ENCODE assay signal across 8 mouse cellular contexts in the genomic region with DNA sequence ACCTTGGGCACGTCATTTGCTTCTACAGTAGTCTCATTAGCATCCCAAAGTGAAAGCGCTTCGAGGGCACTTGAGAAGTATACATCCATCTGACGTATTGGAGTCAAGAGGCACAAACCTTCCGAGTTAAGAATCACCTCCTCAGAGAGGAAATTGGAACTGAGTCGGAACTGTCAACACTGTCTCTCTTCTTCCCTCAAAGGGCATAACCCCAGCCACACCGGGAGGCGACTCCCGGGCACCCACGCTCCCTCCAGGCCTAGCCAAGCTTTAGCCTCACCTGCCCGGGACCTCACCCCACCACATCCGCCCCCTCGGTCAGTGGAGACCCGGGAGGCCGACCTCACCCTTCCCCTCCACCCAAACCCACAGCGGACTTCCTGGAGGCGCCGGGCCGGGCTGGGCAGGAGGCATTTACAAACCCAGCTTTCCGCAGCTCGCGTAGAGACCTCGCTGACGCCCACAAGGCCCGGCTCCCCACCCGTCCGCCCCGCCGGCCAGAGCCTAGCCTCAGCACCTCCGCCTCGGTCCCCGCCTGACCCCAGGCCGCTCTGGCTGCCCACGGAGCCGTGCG. TPM values are rescaled to one million over a fixed set of nuclear protein-coding genes. Genes with fewer than 3 reads are reported as not detected.
DNase-seq lines count a peak whose midpoint lies in the region; ATAC-seq and TF ChIP-seq lines count a peak whose summit lies in the region.

No protein-coding gene starts in this region.

- in situ Hi-C loops in ES-E14 (cut with MboI; ENCODE audit: low sequenced_read_pairs in 2 of 2, unreplicated experiment in 2 of 2) = no loop called here

- H3K9me3 ChIP-seq in kidney, embryonic 16.5 days (ENCODE audit: low read length) = no peaks in the 10 kb centered on the region
- H3K9me3 ChIP-seq in ES-E14 (ENCODE audit: control insufficient read depth, insufficient read depth, low read depth, low read length) = no peaks in the 10 kb centered on the region
- H3K9me3 ChIP-seq in embryonic facial prominence, embryonic 14.5 days (ENCODE audit: control insufficient read depth, low read length) = no peaks in the 10 kb centered on the region
- H3K9me3 ChIP-seq in midbrain, embryonic 12.5 days = no peaks in the 10 kb centered on the region

- peak; percentile 10 for ATAC-seq in kidney, embryonic 16.5 days (ENCODE audit: low FRiP score, low TSS enrichment)
- peak; percentile 10; the same call in 1 of the 2 replicates for ATAC-seq in embryonic facial prominence, embryonic 14.5 days (ENCODE audit: low read depth)
- ATAC-seq in inflammation-experienced regulatory T-cells, adult 6 months = peak; percentile 14
- peak; percentile 60 for ATAC-seq in midbrain, embryonic 12.5 days (ENCODE audit: low FRiP score, low read depth)

- H3K9ac ChIP-seq in kidney, embryonic 16.5 days (replicated peaks; ENCODE audit: low read length) = peak overlapping the region; percentile 91
- H3K9ac ChIP-seq in ES-E14 (ENCODE audit: insufficient read depth, low read depth, low read length, poor library complexity, severe bottlenecking) = peak overlapping the region; percentile 95
- peak overlapping the region; percentile 89 for H3K9ac ChIP-seq in embryonic facial prominence, embryonic 14.5 days (ENCODE audit: low read depth, low read length)
- H3K9ac ChIP-seq in midbrain, embryonic 12.5 days (replicated peaks) = peak overlapping the region; percentile 93

- H3K27me3 ChIP-seq in kidney, embryonic 16.5 days (ENCODE audit: insufficient read depth, low read length) = no peaks in the 10 kb centered on the region
- no peaks in the 10 kb centered on the region for H3K27me3 ChIP-seq in embryonic facial prominence, embryonic 14.5 days (replicated peaks; ENCODE audit: control insufficient read depth, insufficient read depth, low read length)
- no peaks in the 10 kb centered on the region for H3K27me3 ChIP-seq in midbrain, embryonic 12.5 days

- DNase-seq in kidney, adult 11 months = no peak
- peak; percentile 19 for DNase-seq in ES-E14 (ENCODE audit: low read depth, low spot score)
- peak; percentile 9 for DNase-seq in embryonic facial prominence, embryonic 14.5 days (ENCODE audit: low spot score)
- DNase-seq in cerebellum, adult 8-10 months = no peak
- DNase-seq in ovary, postnatal 36 days (ENCODE audit: low spot score) = no peak

- H3K36me3 ChIP-seq in kidney, embryonic 16.5 days (ENCODE audit: insufficient read depth, low read length) = no peaks in the 10 kb centered on the region
- H3K36me3 ChIP-seq in ES-E14 (ENCODE audit: control insufficient read depth, insufficient read depth, low read length, poor library complexity, severe bottlenecking) = no peaks in the 10 kb centered on the region
- H3K36me3 ChIP-seq in embryonic facial prominence, embryonic 14.5 days (ENCODE audit: control insufficient read depth, insufficient read depth, low read length) = no peaks in the 10 kb centered on the region
- H3K36me3 ChIP-seq in midbrain, embryonic 12.5 days = no peaks in the 10 kb centered on the region

- peak overlapping the region; percentile 86 for H3K27ac ChIP-seq in kidney, embryonic 16.5 days (ENCODE audit: low read length)
- peak overlapping the region; percentile 90 for H3K27ac ChIP-seq in ES-E14 (ENCODE audit: insufficient read depth, low read depth, low read length, poor library complexity, severe bottlenecking)
- H3K27ac ChIP-seq in embryonic facial prominence, embryonic 14.5 days (replicated peaks; ENCODE audit: low read depth, low read length) = peak overlapping the region; percentile 79
- H3K27ac ChIP-seq in midbrain, embryonic 12.5 days (replicated peaks) = peak overlapping the region; percentile 73

- peaks cover 5% of the 10 kb centered on the region for H3K4me1 ChIP-seq in kidney, embryonic 16.5 days (ENCODE audit: insufficient read depth, low read length)
- peaks cover 0 to 2% of the 10 kb centered on the region in 2 experiments; a peak in 1 of 4 replicates for H3K4me1 ChIP-seq in ES-E14 (ENCODE audit: control insufficient read depth in 2 of 2, insufficient read depth in 2 of 2, low read length in 2 of 2, poor library complexity in 1 of 2)
- peaks cover 10% of the 10 kb centered on the region; the same call in 1 of the 2 replicates for H3K4me1 ChIP-seq in embryonic facial prominence, embryonic 14.5 days (ENCODE audit: control insufficient read depth, insufficient read depth, low read length)
- peaks cover 7% of the 10 kb centered on the region for H3K4me1 ChIP-seq in midbrain, embryonic 12.5 days

- peak overlapping the region; percentile 95 for H3K4me3 ChIP-seq in kidney, embryonic 16.5 days (ENCODE audit: low read length)
- peak overlapping the region; percentile 93 to 98 for H3K4me3 ChIP-seq in ES-E14 (ENCODE audit: insufficient read depth in 1 of 2, low read depth in 1 of 2, low read length in 2 of 2, poor library complexity in 1 of 2, severe bottlenecking in 1 of 2)
- peak overlapping the region; percentile 79 for H3K4me3 ChIP-seq in embryonic facial prominence, embryonic 14.5 days (ENCODE audit: low read depth, low read length)
- H3K4me3 ChIP-seq in midbrain, embryonic 12.5 days = peak overlapping the region; percentile 96

- WGBS in kidney, embryonic 16.5 days = under 1% methylated on average over 36 of the region's 36 CpGs
- WGBS in embryonic facial prominence, embryonic 14.5 days = under 1% methylated on average over 19 of the region's 36 CpGs
- under 1% methylated on average over 36 of the region's 36 CpGs for WGBS in midbrain, embryonic 12.5 days

- peak overlapping the region; percentile 91 for H3K4me2 ChIP-seq in kidney, embryonic 16.5 days (replicated peaks; ENCODE audit: low read depth, low read length)
- peak overlapping the region; percentile 56 for H3K4me2 ChIP-seq in embryonic facial prominence, embryonic 14.5 days (ENCODE audit: low read depth, low read length)
- H3K4me2 ChIP-seq in midbrain, embryonic 12.5 days (replicated peaks) = peak overlapping the region; percentile 65

TF ChIP-seq in ES-E14, 5 proteins besides CTCF, POLR2A, EP300 and RAD21:
- no peak for TF ChIP-seq ZC3H11A (IDR thresholded peaks at IDR 0.05; ENCODE audit: borderline replicate concordance, low read depth, low read length)
- no peak for TF ChIP-seq HCFC1 (IDR thresholded peaks at IDR 0.05; ENCODE audit: borderline replicate concordance, insufficient read depth, low read length)
- TF ChIP-seq CHD2 (IDR thresholded peaks at IDR 0.05; ENCODE audit: low read depth, low read length) = no peak
- no peak for TF ChIP-seq MAFK (IDR thresholded peaks at IDR 0.05; ENCODE audit: insufficient read depth, low read depth, low read length)
- no peak for TF ChIP-seq ZNF384 (IDR thresholded peaks at IDR 0.05; ENCODE audit: low read depth, low read length)

RNA-seq across cellular contexts. Expression of a gene that starts 0.4 kb away (rescaled TPM):
- polyA plus RNA-seq in kidney, embryonic 16.5 days (2015; fragmentation: Nextera tagmentation; extraction: Ambion mirVana) = 71.9 and 80.3 TPM in 2 replicates
- 34.1 and 51.0 TPM in 2 replicates for total RNA-seq in ES-E14 (2012; rRNA removed)
- polyA plus RNA-seq in embryonic facial prominence, embryonic 14.5 days (2014; fragmentation: Nextera tagmentation; extraction: Ambion mirVana) = 95.0 and 96.5 TPM in 2 replicates
- polyA plus RNA-seq in inflammation-experienced regulatory T-cells, adult 6 months (2017; shearing (Covaris generic)) = 100 to 1,000 TPM; 216 to 320 (median 252) TPM
- 87.7 and 95.9 TPM in 2 replicates for polyA plus RNA-seq in midbrain, embryonic 12.5 days (2016; fragmentation: Nextera tagmentation; extraction: Ambion mirVana)

RNA-seq across cellular contexts. Expression of a gene that starts 1.1 kb away (rescaled TPM):
- polyA plus RNA-seq in kidney, embryonic 16.5 days (2015; fragmentation: Nextera tagmentation; extraction: Ambion mirVana) = 6.3 and 7.0 TPM in 2 replicates
- 5.7 and 8.8 TPM in 2 replicates for total RNA-seq in ES-E14 (2012; rRNA removed)
- polyA plus RNA-seq in embryonic facial prominence, embryonic 14.5 days (2014; fragmentation: Nextera tagmentation; extraction: Ambion mirVana) = 7.0 and 9.1 TPM in 2 replicates
- polyA plus RNA-seq in inflammation-experienced regulatory T-cells, adult 6 months (2017; shearing (Covaris generic)) = 10 to 100 TPM; 16.7 to 29.6 (median 22.7) TPM
- polyA plus RNA-seq in midbrain, embryonic 12.5 days (2016; fragmentation: Nextera tagmentation; extraction: Ambion mirVana) = 44.2 and 46.7 TPM in 2 replicates

Comparison
In these comparisons a context has a peak if more than half of its experiments do, and no peak if none do; other contexts are left out.
1. ATAC-seq: peak in every context shown above with its lines; median percentile 60 in midbrain, embryonic 12.5 days; 14 in inflammation-experienced regulatory T-cells, adult 6 months; 10 in kidney, embryonic 16.5 days; 10 in embryonic facial prominence, embryonic 14.5 days.
2. DNase-seq: peak in ES-E14 (single experiment) and embryonic facial prominence, embryonic 14.5 days (single experiment); none in kidney, adult 11 months (single experiment), cerebellum, adult 8-10 months (single experiment) and ovary, postnatal 36 days (single experiment).
3. Peak in every context shown above with its lines, with median percentiles within 50 percentile points of each other: H3K27ac ChIP-seq, H3K4me2 ChIP-seq, H3K4me3 ChIP-seq and H3K9ac ChIP-seq.